Mouse (Mus musculus): Measurements from ENCODE around the gene Cpox.

The Cpox gene

GRCm38 (mm10) chr16:58738800-58739199, 68.7 kb downstream of the Cpox start:
- ATAC-seq (ENCODE audit: insufficient number of reproducible peaks, low FRiP score, low TSS enrichment), result no peak

GRCm38 (mm10) chr16:58740751-58741150, 70.7 kb downstream of the Cpox start:
- no peak for ATAC-seq (ENCODE audit: insufficient number of reproducible peaks, low FRiP score, low TSS enrichment)

- no peak for ATAC-seq (ENCODE audit: insufficient number of reproducible peaks, low FRiP score, low TSS enrichment)
These were observed 76.6 kb downstream of the Cpox start for GRCm38 (mm10) chr16:58746715-58747114.

GRCm38 (mm10) chr16:58751314-58751713, 81.2 kb downstream of the Cpox start:
- no peak for ATAC-seq (ENCODE audit: insufficient number of reproducible peaks, low FRiP score, low TSS enrichment)

- ATAC-seq (ENCODE audit: insufficient number of reproducible peaks, low FRiP score, low TSS enrichment), result no peak
These were observed 86.1 kb downstream of the Cpox start for GRCm38 (mm10) chr16:58756191-58756590.

GRCm38 (mm10) chr16:58763076-58763475, 93.0 kb downstream of the Cpox start, which contains the start of gene Olfr172:
Olfr172 (minus strand) TSS chr16:58763176.
- no peak for ATAC-seq (ENCODE audit: insufficient number of reproducible peaks, low FRiP score, low TSS enrichment)
